Mouse (Mus musculus) testis, adult 2 months (tissue): ENCODE measurements around the gene Kalrn.

ENCODE experiments used
- CTCF ChIP-seq: fragments of 200-500 bp; IDR thresholded peaks from 2 replicates; pipeline ENCODE4 v1.5.1; 2012; ENCODE audit warnings: low read depth, mild to moderate bottlenecking, inconsistent platforms, low read length, moderate library complexity; ENCODE audit not compliant: control insufficient read depth, insufficient read depth, insufficient replicate concordance
- POLR2A ChIP-seq: fragments of 200-500 bp; IDR thresholded peaks from 2 replicates; pipeline ENCODE4 v1.6.1; 2012; ENCODE audit warnings: low read depth, mild to moderate bottlenecking, inconsistent platforms, low read length, moderate library complexity; ENCODE audit not compliant: control insufficient read depth

GRCm38 (mm10) chr16:34592696-34593095, 19.4 kb upstream of the Kalrn start:
- no peak for TF ChIP-seq POLR2A
- no peak for TF ChIP-seq CTCF
